Mouse (Mus musculus): Measurements from ENCODE around the gene Defa32.
"Not testable (repeated sequence)": the region's sequence is repeated elsewhere in the genome, so short reads cannot be mapped to it uniquely, and the experiment has no call there.

Defa32 gene

GRCm38 (mm10) chr8:21528732-21529131 lies at the start of gene Defa32:
Gene Defa32, plus strand, starts transcription at chr8:21529032.
- not testable (repeated sequence) for DNase-seq (ENCODE audit: low spot score in 2 of 2)

DNA sequence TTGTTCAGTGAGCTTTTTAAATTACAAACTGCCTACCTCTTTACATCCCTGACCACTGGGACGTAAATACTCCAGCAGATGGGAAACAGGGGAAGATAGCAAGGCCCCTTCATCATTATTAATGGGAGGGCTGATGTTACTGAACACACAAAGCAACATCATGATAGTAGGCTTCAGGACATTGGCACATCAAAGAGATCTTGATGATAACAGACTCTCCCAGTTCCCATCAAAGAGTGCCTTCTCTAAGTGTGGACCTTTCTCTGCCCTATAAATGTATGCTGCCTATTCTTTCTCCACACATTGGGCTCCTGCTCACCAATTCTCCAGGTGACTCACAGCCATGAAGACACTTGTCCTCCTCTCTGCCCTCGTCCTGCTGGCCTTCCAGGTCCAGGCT lies 19.9 kb upstream of the Defa32 start, which contains the start of gene Defa20:
TSS of gene Defa20 (plus strand) at position 301 of the 400 bp plus-strand sequence.
- not testable (repeated sequence) for DNase-seq (ENCODE audit: low spot score in 2 of 2)

DNA sequence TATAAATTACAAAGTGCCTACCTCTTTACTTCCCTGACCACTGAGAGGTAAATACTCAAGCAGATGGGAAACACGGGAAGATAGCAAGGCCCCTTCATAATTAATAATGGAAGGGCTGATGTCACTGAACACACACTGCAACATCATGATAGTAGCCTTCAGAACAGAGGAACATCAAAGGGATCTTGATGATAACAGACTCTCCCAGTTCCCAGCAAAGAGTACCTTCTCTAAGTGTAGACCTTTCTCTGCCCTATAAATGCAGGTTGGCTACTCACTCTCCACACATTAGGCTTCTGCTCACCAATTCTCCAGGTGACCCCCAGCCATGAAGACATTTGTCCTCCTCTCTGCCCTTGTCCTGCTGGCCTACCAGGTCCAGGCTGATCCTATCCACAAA lies 36.3 kb downstream of the Defa32 start, which contains the start of gene Defa37:
TSS of gene Defa37 (plus strand) at position 301 of the 400 bp plus-strand sequence.
- not testable (repeated sequence) for DNase-seq (ENCODE audit: low spot score in 2 of 2)

Data from right cerebral cortex, postnatal 10 days (tissue).